Mouse (Mus musculus) embryonic facial prominence, embryonic 14.5 days (tissue): Measurements from ENCODE around the gene Dlgap5. TPM values are rescaled to one million over a fixed set of nuclear protein-coding genes. Genes with fewer than 3 reads are reported as not detected.
A peak's percentile ranks its signal among the peaks of the same experiment; 100 is the strongest.

ENCODE experiments used
- ATAC-seq: fragments of 200-750 bp; cut with Nextera tagmentation; 2 replicates; pipeline ENCODE4 v1.8.0; 2017; ENCODE audit warnings: low read depth, moderate number of reproducible peaks, moderate TSS enrichment
- DNase-seq: peaks from one replicate; pipeline ENCODE4 v3.0.0-alpha.2; 2015; ENCODE audit warnings: low spot score
- H3K27ac ChIP-seq: fragments of 300-500 bp; sonication (generic); replicated peaks from 2 replicates; pipeline ENCODE4 v1.5.1; 2014; ENCODE audit warnings: low read depth, mild to moderate bottlenecking, low read length, moderate library complexity
- H3K27me3 ChIP-seq: fragments of 300-500 bp; sonication (generic); replicated peaks from 2 replicates; pipeline ENCODE4 v1.6.1; 2014; ENCODE audit warnings: low read length; ENCODE audit not compliant: control insufficient read depth, insufficient read depth
- H3K36me3 ChIP-seq: fragments of 300-500 bp; sonication (generic); 2 replicates; pipeline ENCODE4 v1.6.1; 2014; ENCODE audit warnings: low read length, mixed read lengths; ENCODE audit not compliant: control insufficient read depth, insufficient read depth
- H3K4me1 ChIP-seq: fragments of 300-500 bp; sonication (generic); 2 replicates; pipeline ENCODE4 v1.6.1; 2014; ENCODE audit warnings: antibody characterized with exemption, low read length; ENCODE audit not compliant: control insufficient read depth, insufficient read depth
- H3K4me2 ChIP-seq: fragments of 300-500 bp; sonication (generic); 2 replicates; pipeline ENCODE4 v1.6.1; 2014; ENCODE audit warnings: low read depth, mild to moderate bottlenecking, low read length, moderate library complexity, mixed read lengths
- H3K4me3 ChIP-seq: fragments of 300-500 bp; sonication (generic); 2 replicates; pipeline ENCODE4 v1.5.1; 2014; ENCODE audit warnings: low read depth, mild to moderate bottlenecking, low read length
- H3K9ac ChIP-seq: fragments of 300-500 bp; sonication (generic); 2 replicates; pipeline ENCODE4 v1.6.1; 2014; ENCODE audit warnings: low read depth, mild to moderate bottlenecking, low read length, moderate library complexity, mixed read lengths
- H3K9me3 ChIP-seq: fragments of 300-500 bp; sonication (generic); 2 replicates; pipeline ENCODE4 v1.6.1; 2016; ENCODE audit warnings: low read length; ENCODE audit not compliant: control insufficient read depth
- WGBS: fragments of 180-500 bp; shearing (Covaris S2); extraction: QIAGEN DNeasy Blood & Tissue Kit; methylation state at CpG from one replicate; pipeline ENCODE4 v1.1.7; 2014; 5-methylcytosine and 5-hydroxymethylcytosine counted together
- polyA plus RNA-seq: library from polyadenylated mRNA; unstranded; fragments of >200 nt; fragmentation: Nextera tagmentation; extraction: Ambion mirVana; gene quantifications from 2 replicates; pipeline ENCODE4 v1.2.1, GENCODE M21; 2014

Gene Dlgap5
- polyA plus RNA-seq, 1 experiment from 2014 or later: 25.5 TPM

DNA sequence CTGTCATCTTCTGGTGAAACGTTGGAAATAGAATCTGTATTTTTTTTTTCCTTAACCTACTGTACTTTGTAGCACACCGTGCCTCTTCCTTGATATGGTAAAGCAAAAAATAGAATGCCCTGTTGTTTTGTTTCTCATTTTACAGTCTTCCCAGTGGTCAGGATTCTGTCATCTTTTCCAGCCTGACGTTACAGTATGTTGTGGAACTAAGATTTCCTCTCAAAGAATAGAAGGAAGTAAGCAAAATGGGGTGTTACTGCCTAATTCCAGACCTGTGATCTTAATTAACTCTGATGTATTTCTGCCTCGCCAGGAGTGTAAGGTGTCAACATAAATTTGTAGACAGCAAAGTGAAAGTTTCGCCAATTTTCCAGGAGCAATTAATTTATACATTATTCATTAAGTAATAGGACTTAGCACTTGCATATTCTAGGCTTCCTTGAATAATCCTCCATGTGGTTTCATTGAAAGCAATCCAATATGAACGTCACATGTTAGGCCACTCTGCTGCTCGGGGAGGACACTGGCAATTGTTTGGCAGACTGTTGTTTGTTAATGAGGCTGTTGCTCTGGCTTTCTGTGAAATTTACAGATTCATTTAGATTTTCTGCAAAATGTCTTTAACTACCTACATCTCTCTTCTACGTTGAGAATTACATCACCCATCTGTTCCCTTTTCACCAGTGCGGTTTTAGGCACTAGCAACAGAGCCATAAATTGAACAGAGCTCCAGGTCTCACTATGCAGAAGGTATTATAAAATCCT, 27.3 kb upstream of the Dlgap5 start:
- Histone ChIP-seq H3K9ac (no peak overlapping the region), H3K27me3 (no peaks in the 10 kb centered on the region), H3K4me3 (no peak overlapping the region), H3K27ac (no peak overlapping the region), H3K9me3 (0 out of 2 replicates have a peak, but pooled peaks cover 7% of the 10 kb centered on the region), H3K4me2 (no peak overlapping the region), H3K4me1 (no peaks in the 10 kb centered on the region), H3K36me3 (no peaks in the 10 kb centered on the region)
- ATAC-seq (no peak), DNase-seq (no peak)
- WGBS: 57% methylated on average over 9 of the region's 9 CpGs

DNA sequence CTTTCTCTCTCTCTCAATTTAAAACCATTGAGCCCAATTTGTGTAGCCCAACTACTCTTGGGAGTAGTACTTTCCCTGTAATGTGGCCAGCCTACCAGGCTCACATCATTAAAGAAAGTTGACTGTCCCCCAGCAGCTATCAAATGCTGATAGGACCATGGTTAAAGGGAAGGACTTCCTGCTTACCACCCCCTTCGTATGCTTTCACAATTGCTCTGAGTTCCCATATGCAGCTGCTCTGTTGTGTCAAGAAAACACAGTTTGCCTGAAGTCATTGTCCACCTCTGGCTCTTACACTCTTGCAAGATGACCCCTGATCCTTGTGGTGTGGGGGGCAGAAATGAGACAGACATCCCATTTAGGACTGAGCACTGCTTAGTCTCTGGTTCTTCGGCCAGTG, 26.7 kb upstream of the Dlgap5 start:
- no peak for DNase-seq
- no peaks in the 10 kb centered on the region for H3K27me3 ChIP-seq
- peaks cover 12% of the 10 kb centered on the region; the same call in 1 of the 2 replicates for H3K9me3 ChIP-seq
- H3K4me1 ChIP-seq: no peaks in the 10 kb centered on the region
- ATAC-seq: no peak
- H3K36me3 ChIP-seq: no peaks in the 10 kb centered on the region
- no peak overlapping the region for H3K4me2 ChIP-seq
- H3K9ac ChIP-seq: no peak overlapping the region
- no peak overlapping the region for H3K4me3 ChIP-seq
- WGBS: 38% methylated on average over 2 of the region's 2 CpGs
- H3K27ac ChIP-seq: no peak overlapping the region

DNA sequence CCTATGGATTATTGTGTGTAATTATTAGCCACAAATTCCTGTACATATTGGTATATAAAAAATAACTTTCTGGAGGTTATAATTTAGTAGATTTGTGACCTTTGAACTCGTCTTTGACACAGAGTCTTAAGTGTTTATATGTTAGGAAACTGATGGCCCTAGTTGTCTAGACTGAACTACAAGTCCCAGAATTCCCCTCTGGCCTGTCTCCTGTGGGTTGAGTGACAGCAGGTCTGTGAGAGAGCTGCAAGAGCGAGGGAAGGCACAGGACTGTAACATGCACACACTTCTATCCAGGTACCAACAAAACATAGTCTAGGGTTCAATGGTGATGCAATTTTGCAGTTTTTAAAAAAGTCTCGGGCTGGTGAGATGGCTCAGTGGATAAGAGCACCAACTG, 20.7 kb upstream of the Dlgap5 start:
- no peaks in the 10 kb centered on the region for H3K36me3 ChIP-seq
- no peak overlapping the region for H3K4me2 ChIP-seq
- H3K4me3 ChIP-seq: no peak overlapping the region
- no peak overlapping the region for H3K9ac ChIP-seq
- H3K9me3 ChIP-seq: peaks cover 12% of the 10 kb centered on the region; the same call in 1 of the 2 replicates
- H3K27ac ChIP-seq: no peak overlapping the region
- WGBS: 62% methylated on average over 3 of the region's 3 CpGs
- H3K27me3 ChIP-seq: no peaks in the 10 kb centered on the region
- ATAC-seq (no peak), DNase-seq (no peak)
- H3K4me1 ChIP-seq: no peaks in the 10 kb centered on the region

DNA sequence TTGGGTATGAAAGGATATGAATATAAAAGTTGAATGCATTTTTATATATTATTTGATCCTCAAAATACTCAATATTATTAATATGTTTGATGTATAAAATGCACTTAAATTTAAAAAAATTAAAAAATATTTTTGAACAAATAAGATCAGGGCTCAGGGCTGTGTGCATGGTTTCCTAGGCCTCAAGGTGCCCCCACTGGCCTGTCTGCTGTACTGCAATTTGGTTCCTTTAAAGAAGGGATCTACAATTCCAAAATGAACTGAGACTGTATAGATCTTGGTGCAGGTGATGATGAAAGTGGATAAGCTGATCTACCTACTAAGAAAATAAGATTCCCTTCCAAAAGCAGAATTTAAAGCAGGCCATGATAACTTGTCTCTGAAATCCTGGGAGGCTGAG, 14.8 kb upstream of the Dlgap5 start:
- ATAC-seq (no peak), DNase-seq (no peak)
- H3K27ac ChIP-seq: no peak overlapping the region
- H3K4me3 ChIP-seq: no peak overlapping the region
- no peak overlapping the region for H3K4me2 ChIP-seq
- no peaks in the 10 kb centered on the region for H3K27me3 ChIP-seq
- H3K9me3 ChIP-seq: no peaks in the 10 kb centered on the region
- no peaks in the 10 kb centered on the region for H3K4me1 ChIP-seq
- no peaks in the 10 kb centered on the region for H3K36me3 ChIP-seq
- no peak overlapping the region for H3K9ac ChIP-seq

DNA sequence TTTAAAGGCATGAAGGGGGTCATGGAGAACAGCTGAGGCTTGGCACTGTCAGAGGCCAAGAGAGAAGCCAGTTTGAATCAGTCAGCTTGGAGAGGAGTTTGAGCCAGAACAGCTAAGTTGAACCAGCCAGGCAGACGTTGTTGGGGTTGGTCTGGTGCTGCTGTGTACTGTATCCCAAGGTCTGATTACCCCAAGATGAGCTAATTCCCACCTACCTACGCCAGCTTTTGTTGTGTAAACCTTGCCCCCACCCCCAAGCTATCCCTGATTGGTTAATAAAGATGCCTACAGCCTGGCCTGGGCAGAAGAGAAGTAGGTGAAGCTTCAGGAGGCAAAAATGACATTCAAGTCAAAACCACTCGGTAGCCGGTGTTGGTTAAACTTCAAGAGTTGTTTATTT, 4.3 kb upstream of the Dlgap5 start:
- H3K9ac ChIP-seq: no peak overlapping the region
- WGBS: 63% methylated on average over 4 of the region's 4 CpGs
- DNase-seq (no peak), ATAC-seq (no peak)
- H3K27me3 ChIP-seq: no peaks in the 10 kb centered on the region
- no peaks in the 10 kb centered on the region for H3K9me3 ChIP-seq
- no peak overlapping the region for H3K4me3 ChIP-seq
- no peaks in the 10 kb centered on the region for H3K36me3 ChIP-seq
- H3K4me1 ChIP-seq: peaks cover 6% of the 10 kb centered on the region
- no peak overlapping the region for H3K27ac ChIP-seq
- no peak overlapping the region for H3K4me2 ChIP-seq

DNA sequence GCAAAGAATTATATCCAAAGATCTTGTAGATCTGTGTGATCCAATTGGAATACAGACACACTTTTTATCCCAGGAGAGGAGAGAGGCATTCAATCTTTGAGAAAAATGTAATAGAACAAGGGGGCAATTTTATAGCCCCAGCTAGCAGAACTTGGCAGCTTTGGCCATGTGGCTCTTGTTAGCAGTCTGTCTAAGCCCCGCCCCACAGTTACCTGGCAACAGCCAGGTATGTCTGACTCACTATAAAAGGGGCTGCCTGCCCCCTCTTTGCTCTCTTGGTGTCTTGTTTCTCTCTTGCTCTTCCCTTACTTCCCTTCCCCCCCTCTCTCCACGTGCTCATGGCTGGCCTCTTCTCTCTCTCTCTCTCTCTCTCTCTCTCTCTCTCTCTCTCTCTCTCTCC, 3.4 kb upstream of the Dlgap5 start:
- ATAC-seq: no peak

DNA sequence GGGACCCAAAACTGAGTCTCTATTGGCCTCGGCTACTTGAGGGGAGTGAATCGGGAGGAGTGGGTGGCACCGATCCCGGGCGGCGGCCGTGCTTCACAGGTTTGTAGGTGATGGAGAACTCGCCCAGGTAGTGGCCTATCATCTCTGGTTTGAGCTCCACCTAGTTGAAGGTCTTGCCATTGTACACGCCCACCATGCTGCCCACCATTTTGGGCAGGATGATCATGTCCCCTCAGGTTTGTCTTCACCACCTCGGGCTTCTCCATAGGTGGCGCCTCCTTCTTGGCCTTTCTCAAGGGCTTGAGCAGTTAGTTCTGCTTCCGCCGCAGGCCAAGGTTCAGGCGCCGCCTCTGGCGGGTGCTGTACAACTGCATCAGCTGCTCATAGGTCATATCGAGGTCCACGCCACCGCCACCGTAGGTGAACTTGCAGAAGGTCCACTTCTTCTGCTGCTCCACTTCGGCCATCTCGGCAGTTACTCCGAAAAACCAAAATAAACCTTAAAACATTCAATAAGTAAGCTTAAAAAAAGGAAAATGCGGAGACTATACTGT, 1.6 kb upstream of the Dlgap5 start:
- H3K4me1 ChIP-seq: peaks cover 13% of the 10 kb centered on the region
- H3K36me3 ChIP-seq: peaks cover 16% of the 10 kb centered on the region; the same call in 1 of the 2 replicates
- H3K27ac ChIP-seq: no peak overlapping the region
- no peak overlapping the region for H3K4me2 ChIP-seq
- no peak overlapping the region for H3K4me3 ChIP-seq
- DNase-seq: no peak
- no peaks in the 10 kb centered on the region for H3K9me3 ChIP-seq
- no peaks in the 10 kb centered on the region for H3K27me3 ChIP-seq
- H3K9ac ChIP-seq: no peak overlapping the region
- no peak for ATAC-seq
- WGBS: 88% methylated on average over 24 of the region's 24 CpGs

More for the DNA sequence above, 3.4 kb upstream of the Dlgap5 start:
- peak; percentile 67 for DNase-seq
- Histone ChIP-seq H3K27me3 (no peaks in the 10 kb centered on the region), H3K9ac (no peak overlapping the region), H3K27ac (no peak overlapping the region), H3K4me2 (no peak overlapping the region), H3K36me3 (no peaks in the 10 kb centered on the region), H3K4me1 (peaks cover 13% of the 10 kb centered on the region), H3K4me3 (no peak overlapping the region), H3K9me3 (no peaks in the 10 kb centered on the region)
- 26% methylated on average over 2 of the region's 2 CpGs for WGBS

DNA sequence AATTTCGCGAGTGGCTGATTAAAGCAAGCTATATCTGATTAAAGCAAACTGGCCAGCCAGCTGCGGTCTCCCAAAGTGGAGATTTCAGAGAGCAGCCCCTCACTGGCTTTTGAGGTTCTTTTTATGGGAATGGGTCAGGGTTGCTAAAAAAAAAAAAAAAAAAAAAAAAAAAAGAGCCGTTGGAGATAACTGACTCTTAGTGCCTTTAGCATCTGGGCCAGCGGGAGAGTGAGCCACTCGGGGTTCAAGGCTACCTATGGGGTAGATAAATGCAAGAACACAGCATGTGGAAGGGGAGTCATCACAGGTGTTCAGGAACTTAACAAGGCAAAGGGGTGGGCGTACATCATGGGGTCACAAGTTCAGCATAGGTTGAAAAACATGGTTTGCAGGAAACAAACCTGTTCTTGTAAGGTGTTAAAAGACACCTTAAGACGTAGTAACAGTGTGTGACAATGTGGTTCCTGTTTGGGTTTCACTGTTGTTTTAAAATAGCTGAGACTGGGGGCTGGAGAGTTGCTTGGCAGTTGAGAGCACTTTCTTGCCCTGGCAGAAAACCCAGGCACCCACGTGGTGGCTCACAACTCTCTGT, 923 bp upstream of the Dlgap5 start:
- H3K27me3 ChIP-seq: no peaks in the 10 kb centered on the region
- ATAC-seq: no peak
- 0 out of 2 replicates have a peak overlapping the region, but pooled peaks have one; percentile 59 for H3K9ac ChIP-seq
- DNase-seq: no peak
- WGBS: 71% methylated on average over 9 of the region's 9 CpGs
- H3K36me3 ChIP-seq: peaks cover 21% of the 10 kb centered on the region
- H3K27ac ChIP-seq: peak overlapping the region; percentile 65; the same call in 1 of the 2 replicates
- H3K4me3 ChIP-seq: no peak overlapping the region
- no peaks in the 10 kb centered on the region for H3K9me3 ChIP-seq
- peaks cover 13% of the 10 kb centered on the region for H3K4me1 ChIP-seq
- H3K4me2 ChIP-seq: peak overlapping the region; percentile 52; the same call in 1 of the 2 replicates
